Mouse (Mus musculus) megakaryocyte-erythroid progenitor cell, adult 5-6 weeks (primary cell): ENCODE data around the gene Gdf9. TPM values are rescaled to one million over a fixed set of nuclear protein-coding genes. Genes with fewer than 3 reads are reported as not detected.
A peak's percentile ranks its signal among the peaks of the same experiment; 100 is the strongest.

Experiments
- ATAC-seq: replicated peaks from 2 replicates; pipeline ENCODE4 v1.8.0; 2016; ENCODE audit warnings: mild to moderate bottlenecking, inconsistent platforms; ENCODE audit not compliant: severe bottlenecking, poor library complexity, low FRiP score, low TSS enrichment
- total RNA-seq, 2 experiments: library from RNA; stranded (forward) in 1 of 2; stranded (reverse) in 1 of 2; fragments of 200-1000, 215-1000 nt in 1 of 2; fragments of >200 nt in 1 of 2; fragmentation: Nextera tagmentation in 1 of 2; gene quantifications; 2 replicates each; pipeline ENCODE4 v1.2.3; 2014 to 2017

Gdf9 gene
- total RNA-seq, 2 experiments from 2014 or later: 0.24 to 0.42 TPM

DNA sequence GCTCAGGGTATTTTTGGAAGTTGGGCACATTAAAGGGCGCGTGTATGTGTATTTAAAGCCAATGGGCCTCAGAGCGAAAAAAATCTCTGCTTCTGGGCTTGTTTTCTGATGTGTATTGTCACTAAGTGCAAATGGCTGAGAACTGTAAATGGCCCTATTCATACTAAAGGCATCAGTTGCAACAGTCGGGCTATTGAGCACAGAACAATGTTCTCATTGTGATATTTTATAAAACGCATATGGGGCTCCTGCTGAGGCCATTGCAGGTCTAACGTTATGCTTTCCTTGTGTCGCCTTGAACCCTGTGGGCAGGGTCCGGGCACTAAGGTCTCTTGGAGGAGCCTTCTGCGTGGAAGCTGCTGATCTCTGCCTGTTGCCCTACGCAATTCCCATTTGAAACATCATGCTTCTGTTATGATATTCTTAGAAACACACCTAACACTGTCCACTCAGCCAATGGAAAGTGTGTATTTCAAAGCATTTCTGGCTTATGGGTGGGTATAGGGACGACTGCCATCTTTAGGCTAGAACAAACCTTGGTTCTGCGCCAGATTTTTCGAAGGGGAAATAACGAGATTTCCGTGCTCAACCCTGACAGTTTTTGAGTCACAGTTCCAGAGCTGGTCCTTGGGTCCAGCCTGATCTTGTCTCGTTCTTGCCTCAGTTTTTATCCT lies 38.6 kb downstream of the Gdf9 start:
- ATAC-seq: no peak

DNA sequence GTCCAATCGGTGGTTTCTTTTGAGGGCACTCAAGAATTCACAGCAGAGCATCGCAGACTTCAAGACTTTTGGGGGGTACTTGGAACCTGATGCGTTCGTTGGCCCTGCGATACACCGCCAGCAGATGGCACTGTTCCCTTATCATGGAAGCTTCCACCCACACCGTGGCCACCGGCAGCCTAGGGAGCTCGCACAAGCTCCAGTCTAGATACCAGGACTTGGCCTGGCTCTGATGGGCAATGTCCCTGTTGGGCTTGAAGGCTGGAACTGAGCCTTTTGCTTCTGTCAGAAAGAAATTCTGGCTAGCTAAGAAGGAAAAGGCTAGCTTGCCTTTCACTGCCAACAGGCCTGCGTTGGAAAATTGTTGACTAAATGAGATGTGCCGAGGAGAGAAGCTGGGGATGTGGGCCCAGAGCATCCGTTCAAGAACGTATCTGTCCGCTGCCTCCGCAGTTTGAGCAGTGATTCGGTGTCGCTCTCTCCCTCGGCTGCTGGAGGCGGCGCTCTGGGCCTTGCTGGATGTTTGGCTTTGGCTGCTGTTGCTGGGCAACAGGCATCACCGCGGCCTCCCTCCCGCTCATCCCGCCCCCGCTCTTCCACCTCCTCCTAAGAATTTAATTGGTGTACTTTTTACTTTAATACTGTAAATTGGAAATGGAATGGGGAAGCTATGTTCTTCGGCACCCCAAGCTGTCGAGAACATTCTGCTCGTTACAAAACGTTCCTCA lies 39.3 kb downstream of the Gdf9 start, which contains the start of gene Gm9837:
Gene Gm9837 (minus strand): TSS at position 512 of the 728 bp plus-strand sequence.
- ATAC-seq: peak; percentile 89

DNA sequence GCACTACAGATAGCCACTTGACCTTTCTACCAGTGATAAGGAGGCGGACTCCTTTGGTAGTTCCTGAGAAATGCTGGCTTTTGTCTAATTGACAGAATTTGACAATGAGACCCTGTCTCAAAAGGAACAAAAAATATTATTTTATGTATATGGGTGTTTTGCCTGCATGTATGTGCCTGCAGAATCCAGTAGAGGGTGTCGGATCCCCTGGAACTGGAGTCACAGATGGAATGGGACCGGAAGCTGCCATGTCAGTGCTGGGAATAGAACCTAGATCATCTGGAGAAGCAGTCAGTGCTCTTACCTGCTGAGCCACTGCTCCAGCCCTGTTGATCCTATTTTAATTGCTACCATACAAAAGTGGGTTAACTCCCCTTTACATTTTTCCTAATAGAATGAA lies 41.9 kb downstream of the Gdf9 start:
- no peak for ATAC-seq

DNA sequence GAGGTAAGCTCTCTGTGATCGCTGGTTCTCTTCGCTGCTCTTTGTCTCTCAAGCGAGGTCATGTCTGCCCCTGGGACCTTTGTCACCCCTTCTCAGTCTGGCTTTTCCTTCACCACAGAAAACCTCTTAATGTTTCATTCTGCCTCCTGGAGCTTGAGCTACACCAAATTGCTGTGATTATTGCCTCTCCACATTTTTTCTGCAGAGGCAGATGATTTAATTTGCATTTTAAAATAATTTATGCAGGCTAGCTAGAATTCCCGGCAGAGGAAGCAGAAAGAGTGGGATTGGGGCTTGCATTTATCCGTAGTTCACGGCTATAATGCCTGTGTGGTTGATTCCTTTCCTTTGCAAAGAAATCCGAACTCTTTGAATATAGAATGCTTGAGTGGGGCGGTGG lies 44.8 kb downstream of the Gdf9 start:
- ATAC-seq: no peak

DNA sequence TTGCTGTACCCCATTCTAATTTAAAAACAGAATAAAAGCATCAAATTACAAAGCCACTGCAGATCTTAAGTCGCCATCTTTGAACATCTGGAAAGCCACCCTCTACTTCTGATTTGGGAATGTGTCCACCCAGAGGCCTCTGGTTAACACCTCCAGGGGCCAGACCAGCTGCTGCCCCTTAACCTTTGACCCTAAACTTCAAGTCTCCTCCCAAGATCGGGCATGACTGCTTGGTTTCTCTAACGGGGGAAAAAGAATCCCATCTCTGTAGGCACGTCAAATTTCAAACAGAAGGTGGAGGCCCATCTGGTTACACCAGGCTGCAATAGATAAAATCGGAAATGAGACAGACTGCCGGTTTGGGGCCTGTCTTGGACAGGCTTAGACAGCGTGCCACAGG lies 47.0 kb downstream of the Gdf9 start:
- ATAC-seq: no peak

DNA sequence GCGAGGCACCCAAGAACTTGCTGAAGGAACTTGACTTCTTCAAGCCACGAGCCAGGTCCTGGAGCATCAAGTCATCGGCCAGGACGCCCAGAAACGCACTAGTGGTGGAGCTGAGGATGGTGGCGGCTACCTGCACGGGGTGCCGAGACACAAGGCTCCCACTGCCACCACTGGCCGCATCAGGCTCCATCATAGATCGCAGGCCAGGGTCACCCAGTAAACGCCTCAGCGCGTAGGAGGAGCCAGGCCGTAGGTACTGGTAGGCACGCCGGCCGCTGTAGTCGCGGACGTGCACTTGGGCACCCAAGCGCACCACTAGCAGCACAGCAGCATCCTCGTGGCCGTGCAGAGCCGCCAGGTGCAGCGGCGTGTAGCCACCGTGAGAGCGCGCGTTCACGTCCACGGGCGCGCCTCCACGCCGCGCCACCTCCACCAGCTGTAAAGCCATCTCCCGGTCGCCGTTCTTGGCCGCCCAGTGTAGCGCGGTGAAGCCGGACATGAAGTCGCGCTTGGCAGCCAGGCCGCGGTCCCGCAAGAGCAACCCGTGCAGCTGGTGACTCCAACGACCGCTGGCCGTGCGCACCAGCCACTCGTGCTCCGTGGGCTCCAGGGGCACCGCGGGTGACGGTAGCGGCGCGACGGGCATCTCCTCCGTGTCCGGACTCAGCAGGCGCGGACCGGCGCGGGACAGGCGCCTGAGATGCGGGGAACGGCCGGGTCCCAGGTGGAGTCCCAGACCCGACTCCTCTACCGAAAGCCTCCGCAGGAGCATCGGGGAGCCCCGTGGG lies 47.8 kb downstream of the Gdf9 start:
- no peak for ATAC-seq

DNA sequence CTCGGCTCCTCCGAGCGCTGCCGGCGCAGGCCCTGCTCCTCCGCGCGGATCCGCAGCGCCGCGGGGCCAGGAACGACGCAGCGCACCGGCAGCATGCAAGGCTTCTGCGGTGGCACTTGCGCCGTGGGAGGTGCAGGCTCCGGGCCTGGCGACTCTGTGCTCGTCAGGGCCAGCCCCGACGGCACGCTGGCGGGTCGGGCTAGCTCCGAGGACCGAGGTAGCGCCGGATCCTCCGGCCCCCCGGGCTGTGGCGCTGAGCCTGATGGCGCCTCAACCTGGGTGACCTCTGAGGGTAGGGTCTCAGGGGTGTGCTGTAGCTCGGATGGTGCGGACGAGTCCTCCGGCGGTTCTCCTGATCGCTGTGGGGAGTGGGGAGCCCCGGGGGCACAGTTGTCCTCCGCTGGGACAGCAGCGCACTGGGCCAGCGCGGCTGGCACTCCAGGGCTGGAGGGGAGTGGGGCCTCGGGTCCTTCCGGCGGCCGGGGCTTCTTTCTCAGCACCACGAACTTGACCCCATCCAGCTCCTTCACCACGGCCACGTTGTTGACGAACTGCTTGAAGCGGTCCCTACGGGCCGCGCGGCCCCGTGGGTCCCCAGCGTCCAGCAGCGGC lies 48.5 kb downstream of the Gdf9 start:
- no peak for ATAC-seq

DNA sequence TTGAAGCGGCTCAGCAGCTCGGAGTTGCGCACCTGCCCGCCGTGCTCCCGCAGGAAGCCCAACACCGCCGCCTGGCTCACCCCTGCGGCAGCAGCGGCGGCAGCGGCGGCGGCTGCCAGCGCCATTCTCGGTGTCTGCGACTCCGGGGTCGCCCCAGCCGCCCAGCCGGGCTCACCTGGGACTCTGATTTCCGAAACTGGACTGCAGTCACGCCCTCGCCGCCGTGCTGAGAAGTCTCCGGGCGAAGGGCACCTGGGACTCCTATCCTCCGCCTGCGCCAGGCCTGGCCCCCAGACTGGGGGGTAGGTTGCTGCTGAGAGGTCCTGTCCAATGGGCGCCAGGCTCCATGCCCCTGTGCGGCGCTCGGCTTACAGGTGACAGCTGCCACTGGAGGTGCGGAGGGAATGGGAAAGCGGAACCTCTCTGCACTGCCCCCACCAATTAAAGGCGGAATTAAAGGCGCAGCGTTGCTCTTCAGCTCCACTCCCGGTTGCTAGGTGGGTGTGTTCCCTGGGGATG lies 49.0 kb downstream of the Gdf9 start, which contains the start of the genes Gm9945 and Sowaha:
Gene Gm9945 (plus strand): TSS at position 384 of the 519 bp plus-strand sequence.
Gene Sowaha (minus strand): TSS at position 492 of the 519 bp plus-strand sequence.
- ATAC-seq: peak; percentile 22; the same call in 1 of the 2 replicates

DNA sequence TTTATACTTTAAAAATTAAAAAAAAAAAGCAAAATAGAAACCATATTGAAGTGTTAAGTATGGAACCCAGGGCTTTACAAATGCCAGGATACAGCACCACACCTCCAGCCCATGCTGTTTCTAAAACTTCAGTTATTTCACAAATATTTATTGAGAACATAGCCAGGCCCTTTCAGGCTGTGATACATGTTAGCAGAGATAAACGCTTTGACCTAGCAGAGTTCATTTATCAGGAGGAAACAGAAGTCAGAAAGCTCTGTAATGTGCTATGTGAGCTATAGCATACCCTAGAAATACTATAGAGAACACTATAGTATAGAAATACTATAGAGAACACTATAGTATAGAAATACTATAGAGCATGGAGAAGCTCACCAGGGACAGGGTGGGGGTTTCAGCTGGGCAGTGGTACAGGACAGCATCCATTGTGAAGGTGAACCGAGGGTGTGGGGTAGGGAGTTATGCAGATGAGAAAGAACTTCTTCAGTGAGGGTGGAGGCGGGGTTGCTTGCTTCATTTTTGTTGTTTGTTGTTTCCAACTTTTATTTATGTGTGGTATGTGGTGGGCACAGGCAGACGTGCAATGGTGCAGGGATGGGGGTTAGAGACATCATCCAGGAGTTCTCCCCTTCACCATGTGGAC lies 50.4 kb downstream of the Gdf9 start:
- ATAC-seq: peak; percentile 75

DNA sequence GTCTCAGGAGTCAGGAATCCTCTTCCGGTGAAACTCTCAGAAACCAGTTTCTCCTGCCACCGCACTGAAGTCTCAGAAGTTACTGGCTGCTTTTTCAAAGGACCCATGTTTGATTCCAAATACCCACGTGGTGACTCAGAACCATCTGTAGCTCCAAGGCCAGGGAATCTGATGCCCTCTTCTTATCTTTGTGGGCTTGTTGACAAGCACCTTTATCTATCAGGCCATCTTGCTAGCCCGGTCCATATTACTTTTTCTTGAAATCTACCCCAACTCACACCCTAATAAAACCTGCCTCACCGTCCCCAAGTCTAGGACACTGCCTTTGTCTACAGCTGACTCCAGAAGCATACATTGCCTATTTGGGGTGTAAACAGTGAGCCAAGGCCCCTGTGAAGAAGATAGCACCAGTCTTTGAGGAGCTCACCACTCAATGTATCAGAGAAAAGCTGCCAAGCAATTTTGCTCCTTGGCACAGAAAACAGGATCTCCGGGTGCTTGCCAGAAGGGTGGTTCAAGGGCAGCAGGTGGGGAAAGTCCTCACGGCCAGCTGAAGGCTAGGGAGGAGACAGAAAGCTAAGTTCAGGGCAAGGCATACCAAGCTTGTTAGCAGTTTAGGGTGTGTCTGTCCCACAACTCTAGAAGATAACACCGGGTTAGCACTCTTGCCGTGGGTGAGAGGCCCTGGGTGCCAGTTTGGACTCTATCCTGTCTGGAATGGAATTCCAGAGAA lies 52.5 kb downstream of the Gdf9 start:
- ATAC-seq: peak; percentile 71

DNA sequence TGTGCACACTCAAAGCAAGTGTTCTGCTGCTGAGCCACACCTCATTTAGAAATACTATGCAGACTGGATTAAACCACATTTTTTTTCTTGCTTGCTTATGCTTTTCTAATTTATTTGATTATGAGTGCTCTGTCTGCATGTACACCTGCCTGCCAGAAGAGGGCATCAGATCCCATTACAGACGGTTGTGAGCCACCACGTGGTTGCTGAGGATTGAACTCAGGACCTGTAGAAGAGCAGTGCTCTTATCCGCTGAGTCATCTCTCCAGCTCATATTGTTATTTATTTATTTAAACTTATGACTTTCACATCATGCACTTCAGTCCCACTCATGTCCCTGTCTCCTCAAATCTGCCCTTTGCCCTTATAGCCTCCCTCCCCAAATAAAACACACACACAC lies 54.9 kb downstream of the Gdf9 start:
- ATAC-seq: no peak

DNA sequence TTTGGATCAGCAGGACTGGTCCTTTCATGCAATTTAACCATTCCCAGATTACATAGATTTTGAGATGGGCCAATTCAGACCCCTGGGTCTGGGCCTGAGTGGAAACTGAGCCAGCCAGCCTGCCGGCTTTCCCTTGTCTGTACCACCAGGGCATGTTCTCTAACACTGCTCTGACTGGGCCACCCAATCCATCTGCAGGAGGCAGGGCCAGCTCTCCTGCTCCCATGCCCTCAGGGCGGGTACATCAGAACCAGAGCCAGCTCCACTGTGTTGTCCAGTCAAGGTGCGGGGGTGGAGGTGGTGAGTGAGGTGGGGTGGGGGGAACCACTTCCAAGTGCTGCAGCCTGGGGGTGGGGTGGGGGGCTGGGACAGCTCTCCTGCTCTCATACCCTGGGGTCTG lies 55.5 kb downstream of the Gdf9 start:
- ATAC-seq: no peak

DNA sequence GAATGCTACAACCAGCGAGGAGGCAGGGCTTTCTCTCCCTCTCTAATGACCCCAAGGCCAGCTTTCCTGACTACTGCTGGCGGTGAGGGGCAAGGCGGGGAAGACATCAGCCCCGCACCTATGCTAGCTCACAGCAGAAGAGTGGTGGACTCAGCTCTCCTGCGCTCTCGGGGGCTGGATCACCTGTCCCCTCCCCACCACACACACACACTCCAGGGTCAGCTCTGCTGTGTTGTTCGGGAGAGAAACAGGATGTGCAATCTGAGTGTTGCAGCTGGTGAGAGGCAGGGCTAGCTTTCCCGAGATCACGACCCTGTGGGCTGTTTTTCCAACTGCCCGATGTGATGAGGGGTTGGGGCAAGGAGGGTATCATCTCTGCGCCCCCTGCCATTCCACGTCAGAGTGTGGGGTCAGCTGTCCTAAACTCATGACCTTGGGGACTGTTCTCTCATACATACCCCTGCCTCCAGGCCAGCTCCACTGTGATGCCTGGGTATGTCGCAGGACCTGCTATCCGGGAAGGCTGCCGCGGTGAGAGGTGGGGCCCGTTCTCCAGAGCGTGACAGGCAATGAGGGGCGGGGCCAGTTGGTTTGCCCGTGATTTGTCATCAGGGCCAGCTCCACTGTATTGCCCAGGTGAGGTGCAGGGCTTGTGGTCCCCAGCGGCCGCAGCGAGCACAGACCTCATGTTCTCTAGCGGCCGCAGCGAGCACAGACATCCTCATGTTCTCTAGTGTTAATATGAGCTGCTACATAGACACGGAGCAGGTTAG lies 56.2 kb downstream of the Gdf9 start:
- ATAC-seq: peak; percentile 38

Other genes with a start within 250 kb of the Gdf9 start
- 114 and 126 TPM in 2 replicates for gene Hspa4, start 130.6 kb upstream of the Gdf9 start, total RNA-seq (2014; fragmentation: Nextera tagmentation)
- 598 and 714 TPM in 2 replicates for gene Hspa4, start 130.6 kb upstream of the Gdf9 start, total RNA-seq (2017)
- 14.9 and 27.5 TPM in 2 replicates for gene Zcchc10, start 106.3 kb upstream of the Gdf9 start, total RNA-seq (2014; fragmentation: Nextera tagmentation)
- gene Zcchc10, start 106.3 kb upstream of the Gdf9 start, total RNA-seq (2017): 3.8 and 8.7 TPM in 2 replicates
- gene Aff4, start 80.2 kb upstream of the Gdf9 start, total RNA-seq (2014; fragmentation: Nextera tagmentation): 55.8 and 78.3 TPM in 2 replicates
- 39.1 and 45.0 TPM in 2 replicates for gene Aff4, start 80.2 kb upstream of the Gdf9 start, total RNA-seq (2017)
- gene Leap2, start 7.9 kb upstream of the Gdf9 start, total RNA-seq (2014; fragmentation: Nextera tagmentation): 2.6 TPM in 1 of 2 replicates, not detected in the other
- not detected in 2 replicates for gene Leap2, start 7.9 kb upstream of the Gdf9 start, total RNA-seq (2017)
- 289 and 326 TPM in 2 replicates for gene Uqcrq, start 192 bp upstream of the Gdf9 start, total RNA-seq (2014; fragmentation: Nextera tagmentation)
- gene Uqcrq, start 192 bp upstream of the Gdf9 start, total RNA-seq (2017): 30.9 and 67.9 TPM in 2 replicates
- not detected in 2 replicates for gene Gm10447, start 26.1 kb downstream of the Gdf9 start, total RNA-seq (2014; fragmentation: Nextera tagmentation)
- gene Gm10447, start 26.1 kb downstream of the Gdf9 start, total RNA-seq (2017): not detected in 2 replicates
- not detected in 2 replicates for gene Shroom1, start 26.2 kb downstream of the Gdf9 start, total RNA-seq (2014; fragmentation: Nextera tagmentation)
- not detected in 2 replicates for gene Shroom1, start 26.2 kb downstream of the Gdf9 start, total RNA-seq (2017)
- not detected in 2 replicates for gene Gm9837, start 39.5 kb downstream of the Gdf9 start, total RNA-seq (2014; fragmentation: Nextera tagmentation)
- gene Gm9837, start 39.5 kb downstream of the Gdf9 start, total RNA-seq (2017): not detected in 2 replicates
- gene Gm9945, start 49.1 kb downstream of the Gdf9 start, total RNA-seq (2014; fragmentation: Nextera tagmentation): not detected in 2 replicates
- gene Gm9945, start 49.1 kb downstream of the Gdf9 start, total RNA-seq (2017): not detected in 2 replicates
- 3.9 and 7.0 TPM in 2 replicates for gene Sowaha, start 49.3 kb downstream of the Gdf9 start, total RNA-seq (2014; fragmentation: Nextera tagmentation)
- gene Sowaha, start 49.3 kb downstream of the Gdf9 start, total RNA-seq (2017): 3.7 and 4.7 TPM in 2 replicates
- 229 and 247 TPM in 2 replicates for gene Sept8, start 88.2 kb downstream of the Gdf9 start, total RNA-seq (2014; fragmentation: Nextera tagmentation)
- gene Sept8, start 88.2 kb downstream of the Gdf9 start, total RNA-seq (2017): 135 and 175 TPM in 2 replicates
- gene Kif3a, start 136.4 kb downstream of the Gdf9 start, total RNA-seq (2014; fragmentation: Nextera tagmentation): 14.4 and 14.6 TPM in 2 replicates
- 20.0 and 21.9 TPM in 2 replicates for gene Kif3a, start 136.4 kb downstream of the Gdf9 start, total RNA-seq (2017)
- gene Il4, start 187.6 kb downstream of the Gdf9 start, total RNA-seq (2014; fragmentation: Nextera tagmentation): not detected in 2 replicates
- gene Il4, start 187.6 kb downstream of the Gdf9 start, total RNA-seq (2017): 3.5 and 5.0 TPM in 2 replicates
- gene Il13, start 203.7 kb downstream of the Gdf9 start, total RNA-seq (2014; fragmentation: Nextera tagmentation): not detected in 2 replicates
- gene Il13, start 203.7 kb downstream of the Gdf9 start, total RNA-seq (2017): not detected in 2 replicates